Mouse (Mus musculus): ENCODE measurements around the gene Arl2. TPM values are rescaled to one million over a fixed set of nuclear protein-coding genes. Genes with fewer than 3 reads are reported as not detected.

Gene Arl2
- 100 and 102 TPM in 2 replicates for polyA plus RNA-seq (2016; fragmentation: Nextera tagmentation; extraction: Ambion mirVana)

DNA sequence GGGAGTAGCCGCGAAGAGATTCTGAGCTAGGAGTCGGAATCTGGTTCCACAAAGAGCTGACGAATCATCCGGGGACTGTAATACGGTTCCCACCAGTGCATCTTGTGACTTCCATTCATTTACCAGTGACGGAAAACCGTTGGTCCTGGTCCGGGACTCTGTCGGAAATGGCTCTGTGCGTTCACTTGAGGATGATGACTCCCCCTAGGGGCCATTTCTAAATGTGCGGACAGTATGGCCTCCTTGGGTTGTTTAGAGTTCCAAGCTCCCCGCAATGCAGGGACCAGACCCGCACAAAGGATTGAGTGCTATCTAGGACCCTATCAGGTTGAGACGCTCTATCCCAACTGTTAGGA, at the start of gene Arl2:
Gene Arl2 (minus strand): TSS at position 155 of the 356 bp plus-strand sequence.
- peaks cover 18% of the 10 kb centered on the region for H3K36me3 ChIP-seq
- 0% methylated on average over 15 of the region's 15 CpGs for WGBS
- no peaks in the 10 kb centered on the region for H3K27me3 ChIP-seq (replicated peaks)
- no peaks in the 10 kb centered on the region for H3K9me3 ChIP-seq
- H3K4me2 ChIP-seq (replicated peaks), result peak within 1 kb of the TSS; percentile 85
- peak within 1 kb of the TSS; percentile 98 for H3K27ac ChIP-seq
- peak within 1 kb of the TSS; percentile 76 for H3K9ac ChIP-seq
- peaks cover 11% of the 10 kb centered on the region; the same call in 1 of the 2 replicates for H3K4me1 ChIP-seq
- H3K4me3 ChIP-seq, result peak within 1 kb of the TSS; percentile 71
- ATAC-seq (ENCODE audit: low FRiP score, low read depth), result peak; percentile 78

DNA sequence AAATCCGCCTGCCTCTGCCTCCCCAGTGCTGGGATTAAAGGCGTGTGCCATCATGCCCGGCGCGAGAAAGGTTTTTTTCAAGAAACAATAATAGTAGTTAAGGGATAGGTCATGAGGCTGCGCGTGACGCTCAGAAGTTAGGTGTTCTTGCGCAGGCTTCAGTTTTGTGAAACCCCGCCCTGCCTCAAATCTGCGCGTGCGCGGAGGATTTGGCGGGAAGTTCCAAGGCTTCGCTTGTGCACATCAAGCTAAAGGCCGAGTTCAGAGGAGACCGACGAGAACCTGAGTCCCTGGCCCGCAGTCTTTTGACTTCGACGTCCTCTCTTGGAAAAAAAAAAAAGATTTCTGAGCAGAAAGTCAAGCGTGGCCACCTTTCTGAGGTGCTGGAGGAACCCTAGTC, 42.8 kb upstream of the Arl2 start, which contains the start of gene Majin:
Gene Majin (plus strand): TSS at position 258 of the 400 bp plus-strand sequence.
- WGBS, result 87% methylated on average over 23 of the region's 23 CpGs

DNA sequence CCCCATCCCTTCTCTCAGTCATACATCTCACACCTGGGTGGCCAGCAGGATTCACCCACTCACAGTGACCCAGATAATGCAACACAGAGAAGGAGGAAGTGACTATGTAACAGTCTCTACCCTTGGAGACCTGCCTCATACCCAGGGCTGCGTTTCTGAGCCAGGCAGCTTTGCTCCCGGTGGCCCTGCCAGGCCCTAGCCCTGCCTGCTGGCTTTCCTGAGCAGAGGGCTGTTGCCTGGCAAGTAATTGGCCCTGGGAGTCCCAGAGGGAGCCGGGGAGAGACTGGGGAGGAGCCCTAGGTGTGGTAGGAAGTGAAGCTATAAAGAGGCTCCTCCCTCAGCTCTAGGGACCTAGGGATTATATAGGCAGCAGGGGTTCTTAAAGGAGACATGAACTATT, 41.2 kb upstream of the Arl2 start:
- Histone ChIP-seq H3K9ac (no peak overlapping the region), H3K9me3 (no peaks in the 10 kb centered on the region), H3K27me3 (replicated peaks) (no peaks in the 10 kb centered on the region), H3K4me2 (replicated peaks) (peak overlapping the region; percentile 22; the same call in 1 of the 2 replicates), H3K36me3 (no peaks in the 10 kb centered on the region), H3K27ac (no peak overlapping the region), H3K4me3 (peak overlapping the region; percentile 9; the same call in 1 of the 2 replicates), H3K4me1 (no peaks in the 10 kb centered on the region)
- ATAC-seq (ENCODE audit: low FRiP score, low read depth), result no peak
- 7% methylated on average over 3 of the region's 3 CpGs for WGBS

More for the DNA sequence above, 42.8 kb upstream of the Arl2 start, which contains the start of gene Majin:
- Histone ChIP-seq H3K9ac (no peak within 1 kb of the TSS), H3K4me2 (replicated peaks) (no peak within 1 kb of the TSS), H3K9me3 (no peaks in the 10 kb centered on the region), H3K4me1 (no peaks in the 10 kb centered on the region), H3K4me3 (no peak within 1 kb of the TSS), H3K27me3 (replicated peaks) (no peaks in the 10 kb centered on the region), H3K36me3 (no peaks in the 10 kb centered on the region), H3K27ac (no peak within 1 kb of the TSS)
- no peak for ATAC-seq (ENCODE audit: low FRiP score, low read depth)

DNA sequence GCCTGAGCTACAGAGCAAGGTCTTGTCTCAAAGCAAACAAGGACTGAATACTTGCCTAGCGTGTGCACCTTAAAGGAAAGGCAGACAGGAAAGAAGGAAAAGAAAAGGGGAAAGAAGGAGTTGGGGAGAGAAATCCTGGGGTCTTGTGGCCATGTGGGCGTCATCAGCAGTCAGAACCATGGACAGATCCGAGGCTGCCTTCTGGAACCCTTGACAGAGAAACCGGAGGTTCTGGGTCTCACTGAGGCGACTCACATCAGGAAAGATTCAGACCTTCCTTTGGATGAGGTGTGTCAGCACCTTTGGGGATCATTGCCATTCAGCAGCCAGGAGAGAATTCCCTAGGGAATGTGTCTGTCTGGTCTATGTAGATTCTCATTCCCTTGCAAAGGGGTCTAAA, 40.3 kb upstream of the Arl2 start:
- Histone ChIP-seq H3K9me3 (no peaks in the 10 kb centered on the region), H3K4me3 (no peak overlapping the region), H3K27me3 (replicated peaks) (no peaks in the 10 kb centered on the region), H3K27ac (no peak overlapping the region), H3K36me3 (no peaks in the 10 kb centered on the region), H3K4me1 (no peaks in the 10 kb centered on the region), H3K9ac (no peak overlapping the region), H3K4me2 (replicated peaks) (no peak overlapping the region)
- ATAC-seq (ENCODE audit: low FRiP score, low read depth), result no peak
- 32% methylated on average over 5 of the region's 5 CpGs for WGBS

DNA sequence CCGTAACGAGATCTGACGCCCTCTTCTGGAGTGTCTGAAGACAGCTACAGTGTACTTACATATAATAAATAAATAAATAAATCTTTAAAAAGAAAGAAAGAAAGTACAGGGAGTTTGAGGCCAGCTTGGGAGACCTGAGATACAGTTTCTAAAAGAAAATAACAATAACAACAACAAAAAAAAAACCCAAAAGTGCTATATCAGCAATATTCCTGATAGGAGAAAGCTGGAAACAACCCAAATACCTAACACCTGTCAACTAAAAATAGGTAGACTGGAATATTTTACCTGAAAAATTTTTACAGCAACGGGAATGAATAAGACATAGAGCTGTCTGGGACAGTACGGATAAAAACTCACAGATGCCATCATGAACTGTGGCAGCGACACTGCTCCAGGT, 37.4 kb upstream of the Arl2 start:
- H3K27me3 ChIP-seq (replicated peaks), result no peaks in the 10 kb centered on the region
- 92% methylated on average over 6 of the region's 6 CpGs for WGBS
- no peak overlapping the region for H3K27ac ChIP-seq
- H3K9me3 ChIP-seq, result no peaks in the 10 kb centered on the region
- H3K4me1 ChIP-seq, result no peaks in the 10 kb centered on the region
- no peak overlapping the region for H3K4me2 ChIP-seq (replicated peaks)
- ATAC-seq (ENCODE audit: low FRiP score, low read depth), result no peak
- no peak overlapping the region for H3K4me3 ChIP-seq
- H3K36me3 ChIP-seq, result no peaks in the 10 kb centered on the region
- no peak overlapping the region for H3K9ac ChIP-seq

DNA sequence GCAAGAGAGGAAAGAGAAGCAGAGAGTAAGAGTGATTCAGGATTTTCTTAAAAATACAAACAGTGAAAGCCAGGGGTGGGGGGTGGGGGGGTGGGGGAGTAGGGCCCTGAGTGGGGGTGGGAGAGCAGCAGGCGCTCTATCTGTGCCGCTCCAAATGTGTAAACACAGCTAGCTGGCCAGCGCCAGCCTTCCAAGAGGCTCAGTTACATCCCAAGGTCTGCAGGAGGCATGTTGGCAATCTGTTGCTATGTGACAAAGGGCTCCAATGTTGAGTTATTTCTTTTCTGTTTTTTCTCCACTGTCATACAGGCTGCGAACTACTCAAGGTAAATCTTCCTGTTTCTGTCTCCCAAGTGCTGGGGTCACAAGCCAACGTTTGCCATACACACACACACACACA, 33.4 kb upstream of the Arl2 start:
- no peak overlapping the region for H3K4me3 ChIP-seq
- no peak overlapping the region for H3K4me2 ChIP-seq (replicated peaks)
- H3K4me1 ChIP-seq, result no peaks in the 10 kb centered on the region
- WGBS, result 62% methylated on average over 5 of the region's 5 CpGs
- no peaks in the 10 kb centered on the region for H3K36me3 ChIP-seq
- no peak overlapping the region for H3K9ac ChIP-seq
- no peaks in the 10 kb centered on the region for H3K27me3 ChIP-seq (replicated peaks)
- no peak for ATAC-seq (ENCODE audit: low FRiP score, low read depth)
- no peak overlapping the region for H3K27ac ChIP-seq
- no peaks in the 10 kb centered on the region for H3K9me3 ChIP-seq

DNA sequence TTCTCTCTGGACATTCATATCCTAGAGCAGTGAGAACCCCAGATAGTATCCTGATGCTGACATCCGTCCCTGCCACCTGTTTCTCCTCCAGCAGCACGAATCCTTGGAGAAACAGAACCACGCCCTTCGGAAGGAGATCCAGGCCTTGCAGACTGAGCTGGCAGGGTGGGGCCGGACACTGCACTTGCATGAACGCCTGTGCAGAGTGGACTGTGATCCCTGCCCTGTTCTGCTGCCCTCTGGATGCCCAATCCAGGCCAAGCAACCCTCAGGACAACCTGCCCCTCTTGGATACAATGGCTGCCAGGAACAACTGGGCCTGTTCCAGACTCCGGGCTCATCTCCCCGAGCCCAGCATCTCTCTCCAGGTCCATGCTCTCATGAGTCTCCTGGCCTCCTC, 29.9 kb upstream of the Arl2 start:
- Histone ChIP-seq H3K4me3 (no peak overlapping the region), H3K4me2 (replicated peaks) (no peak overlapping the region), H3K9me3 (no peaks in the 10 kb centered on the region), H3K27me3 (replicated peaks) (no peaks in the 10 kb centered on the region), H3K36me3 (no peaks in the 10 kb centered on the region), H3K9ac (no peak overlapping the region), H3K4me1 (no peaks in the 10 kb centered on the region), H3K27ac (no peak overlapping the region)
- ATAC-seq (ENCODE audit: low FRiP score, low read depth), result no peak
- WGBS, result 84% methylated on average over 8 of the region's 8 CpGs

DNA sequence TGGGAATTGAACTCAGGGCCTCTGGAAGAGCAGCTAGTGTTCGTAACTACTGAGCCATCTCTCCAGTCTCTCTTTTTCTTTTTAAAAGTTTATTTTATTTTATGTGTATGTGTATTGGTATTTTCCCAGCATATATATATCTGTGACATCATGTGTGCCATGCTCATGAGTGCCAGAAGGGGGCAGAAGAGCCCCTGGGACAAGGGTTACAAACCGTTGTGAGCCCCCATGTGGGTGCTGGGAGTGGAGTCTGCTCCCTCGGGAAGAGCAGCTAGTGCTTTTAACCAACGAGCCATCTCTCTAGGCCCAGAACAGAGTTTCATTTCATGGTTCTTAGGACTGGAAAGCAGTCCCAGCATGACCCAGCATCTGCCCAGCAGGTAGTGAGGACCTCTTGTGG, 25.4 kb upstream of the Arl2 start:
- Histone ChIP-seq H3K4me2 (replicated peaks) (no peak overlapping the region), H3K27ac (no peak overlapping the region), H3K9ac (no peak overlapping the region), H3K27me3 (replicated peaks) (0 out of 2 replicates have a peak, but pooled peaks cover 3% of the 10 kb centered on the region), H3K36me3 (no peaks in the 10 kb centered on the region), H3K9me3 (no peaks in the 10 kb centered on the region), H3K4me1 (no peaks in the 10 kb centered on the region), H3K4me3 (no peak overlapping the region)
- WGBS, result 68% methylated on average over 4 of the region's 4 CpGs
- ATAC-seq (ENCODE audit: low FRiP score, low read depth), result no peak

DNA sequence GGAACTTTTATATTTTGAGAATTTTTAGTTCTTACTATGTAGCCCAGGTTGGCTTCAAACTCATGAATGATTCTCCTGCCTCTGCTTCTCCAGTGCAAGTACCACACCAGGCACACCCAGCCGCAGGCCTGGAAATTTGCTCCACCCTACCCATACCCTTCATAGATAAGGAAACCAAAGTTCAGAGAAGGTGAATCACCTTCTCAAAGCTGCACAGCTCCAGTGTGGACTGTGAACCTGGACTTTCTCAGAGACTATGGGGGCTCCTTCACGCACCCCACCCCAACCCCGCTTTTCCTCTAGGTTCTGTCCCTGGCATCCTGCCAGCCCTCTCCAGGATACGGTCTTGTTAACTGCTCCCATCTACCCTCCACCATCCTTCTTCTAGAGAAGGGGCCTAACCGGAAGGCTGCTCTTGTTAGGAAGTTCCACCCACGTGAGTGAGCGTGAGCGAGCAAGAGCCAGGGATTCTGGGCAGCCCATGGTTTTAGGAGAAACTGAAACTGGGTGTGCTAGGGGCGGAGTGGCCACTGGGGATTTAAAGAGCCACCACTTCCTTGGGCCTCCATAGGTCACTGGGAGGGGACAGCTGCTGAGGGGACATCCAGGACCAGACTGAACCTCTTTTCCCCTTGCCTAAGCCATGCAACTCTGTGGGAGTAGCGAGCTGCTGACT, 22.7 kb upstream of the Arl2 start:
- H3K4me2 ChIP-seq (replicated peaks), result no peak overlapping the region
- no peaks in the 10 kb centered on the region for H3K36me3 ChIP-seq
- 0 out of 2 replicates have a peak, but pooled peaks cover 3% of the 10 kb centered on the region for H3K27me3 ChIP-seq (replicated peaks)
- ATAC-seq (ENCODE audit: low FRiP score, low read depth), result no peak
- no peaks in the 10 kb centered on the region for H3K4me1 ChIP-seq
- no peak overlapping the region for H3K27ac ChIP-seq
- H3K9ac ChIP-seq, result no peak overlapping the region
- H3K9me3 ChIP-seq, result no peaks in the 10 kb centered on the region
- 82% methylated on average over 10 of the region's 10 CpGs for WGBS
- H3K4me3 ChIP-seq, result no peak overlapping the region

DNA sequence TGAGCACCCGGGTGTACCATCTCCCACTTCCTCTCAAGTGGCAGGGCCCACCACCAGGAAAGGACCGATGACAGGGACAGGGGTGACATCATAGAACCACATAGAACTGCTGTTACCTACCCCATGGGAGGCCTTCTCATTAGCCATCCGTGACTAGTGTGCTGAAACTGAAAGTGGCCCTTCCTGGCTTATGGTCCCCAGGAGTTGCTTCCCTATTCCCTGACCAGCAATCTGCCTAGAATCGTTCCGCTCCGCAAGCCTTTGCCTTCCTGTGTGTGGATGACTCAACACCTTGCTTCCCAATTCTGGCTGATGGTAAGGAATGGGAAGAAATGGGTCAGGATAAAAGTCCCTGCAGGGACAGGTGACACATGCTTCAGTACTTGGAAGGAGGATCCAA, 15.9 kb upstream of the Arl2 start:
- 81% methylated on average over 6 of the region's 6 CpGs for WGBS
- no peaks in the 10 kb centered on the region for H3K9me3 ChIP-seq
- no peaks in the 10 kb centered on the region for H3K36me3 ChIP-seq
- H3K27me3 ChIP-seq (replicated peaks), result no peaks in the 10 kb centered on the region
- no peak for ATAC-seq (ENCODE audit: low FRiP score, low read depth)
- no peak overlapping the region for H3K4me3 ChIP-seq
- no peaks in the 10 kb centered on the region for H3K4me1 ChIP-seq
- H3K27ac ChIP-seq, result no peak overlapping the region
- H3K9ac ChIP-seq, result no peak overlapping the region
- no peak overlapping the region for H3K4me2 ChIP-seq (replicated peaks)

DNA sequence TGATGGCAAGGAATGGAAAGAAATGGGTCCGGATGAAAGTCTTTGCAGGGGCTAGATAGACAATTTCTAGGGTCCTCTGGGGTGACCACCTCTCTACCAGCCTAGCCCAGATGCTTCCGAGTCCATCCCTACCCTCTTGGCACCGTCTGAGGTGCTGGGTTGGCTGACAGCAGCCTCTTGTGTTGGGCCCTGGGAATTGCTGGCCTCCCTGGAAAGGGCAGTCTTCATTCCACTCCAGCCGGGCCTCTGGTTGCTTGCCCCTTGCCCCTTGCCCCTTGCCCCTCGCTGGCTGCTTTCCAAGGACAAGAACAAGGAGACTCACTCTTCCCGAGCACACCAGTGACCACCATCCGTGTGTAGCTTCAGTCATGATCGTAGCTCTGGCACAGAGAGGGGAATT, 15.0 kb upstream of the Arl2 start:
- no peaks in the 10 kb centered on the region for H3K4me1 ChIP-seq
- no peak overlapping the region for H3K9ac ChIP-seq
- H3K4me3 ChIP-seq, result no peak overlapping the region
- no peaks in the 10 kb centered on the region for H3K27me3 ChIP-seq (replicated peaks)
- no peak for ATAC-seq (ENCODE audit: low FRiP score, low read depth)
- no peak overlapping the region for H3K27ac ChIP-seq
- no peaks in the 10 kb centered on the region for H3K36me3 ChIP-seq
- H3K4me2 ChIP-seq (replicated peaks), result no peak overlapping the region
- no peaks in the 10 kb centered on the region for H3K9me3 ChIP-seq
- WGBS, result 77% methylated on average over 8 of the region's 8 CpGs

DNA sequence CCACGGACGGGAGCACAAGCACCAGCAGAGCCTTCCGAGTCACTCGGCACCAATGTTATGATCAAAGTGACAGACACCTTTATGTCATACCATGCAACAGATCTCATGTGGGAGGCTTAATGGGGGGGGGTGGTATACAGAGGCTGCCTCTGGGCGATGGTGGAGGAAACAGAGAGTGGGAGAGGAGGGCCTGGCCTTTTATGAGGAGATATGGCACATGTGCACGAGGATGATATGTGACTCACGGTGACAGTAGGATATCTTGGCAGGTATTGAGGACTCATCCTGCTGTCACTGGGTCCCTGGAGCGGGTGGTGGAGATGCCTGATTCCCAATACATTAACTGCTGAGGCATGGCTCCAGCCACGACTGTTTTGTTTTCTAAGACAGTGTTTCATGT, 13.8 kb upstream of the Arl2 start:
- Histone ChIP-seq H3K9ac (no peak overlapping the region), H3K27me3 (replicated peaks) (no peaks in the 10 kb centered on the region), H3K9me3 (no peaks in the 10 kb centered on the region), H3K4me3 (no peak overlapping the region), H3K4me1 (no peaks in the 10 kb centered on the region), H3K36me3 (no peaks in the 10 kb centered on the region), H3K27ac (no peak overlapping the region), H3K4me2 (replicated peaks) (no peak overlapping the region)
- no peak for ATAC-seq (ENCODE audit: low FRiP score, low read depth)
- 86% methylated on average over 9 of the region's 9 CpGs for WGBS

DNA sequence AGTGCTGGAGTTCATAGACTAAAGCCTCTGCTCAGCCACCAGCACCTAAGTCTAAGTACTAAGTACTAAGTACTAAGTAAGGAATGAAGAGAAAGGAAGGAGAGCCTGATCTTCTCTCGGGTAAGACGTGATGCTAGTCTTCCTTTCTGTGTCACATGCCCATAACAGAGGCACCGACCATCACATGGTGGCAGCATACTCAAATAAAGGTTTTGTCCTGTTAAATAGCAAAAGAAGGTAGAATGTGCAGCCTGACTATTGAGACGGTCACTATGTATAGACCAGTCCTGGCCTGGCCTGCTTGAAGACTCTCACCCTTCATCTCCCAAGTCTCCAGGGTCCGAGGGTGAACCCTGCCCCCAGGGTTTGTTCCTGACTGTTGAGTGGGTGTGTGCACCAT, 3.5 kb upstream of the Arl2 start:
- Histone ChIP-seq H3K4me1 (peaks cover 7% of the 10 kb centered on the region; the same call in 1 of the 2 replicates), H3K27ac (no peak overlapping the region), H3K27me3 (replicated peaks) (no peaks in the 10 kb centered on the region), H3K4me3 (no peak overlapping the region), H3K4me2 (replicated peaks) (no peak overlapping the region), H3K36me3 (no peaks in the 10 kb centered on the region), H3K9ac (no peak overlapping the region), H3K9me3 (no peaks in the 10 kb centered on the region)
- 83% methylated on average over 5 of the region's 5 CpGs for WGBS
- ATAC-seq (ENCODE audit: low FRiP score, low read depth), result no peak
